Mouse (Mus musculus) left cerebral cortex, postnatal 25 days (tissue): Measurements from ENCODE around the gene Gnat1. TPM values are rescaled to one million over a fixed set of nuclear protein-coding genes. Genes with fewer than 3 reads are reported as not detected.
"Not testable (repeated sequence)": the region's sequence is repeated elsewhere in the genome, so short reads cannot be mapped to it uniquely, and the experiment has no call there.

ENCODE experiments used
- DNase-seq, 2 experiments: peaks; one replicate each; pipeline ENCODE4 v3.0.0; 2022; ENCODE audit warnings: low spot score in 2 of 2, mixed read lengths in 1 of 2
- intact Hi-C: fragments of 180-260 bp; cut with DNase I; formaldehyde crosslinking; loops from one replicate; pipeline ENCODE4 v1.15.1; 2025
- total RNA-seq, 2 experiments: library from RNA; stranded (reverse); gene quantifications; 2 replicates each; pipeline ENCODE4 v1.2.3; 2021

The Gnat1 gene
- total RNA-seq, 2 experiments from 2014 or later = 0.18 to 0.21 TPM

- intact Hi-C loops = not testable (repeated sequence)
- peak; percentile 78 to 86 for DNase-seq
Observed at GRCm38 (mm10) chr9:107677819-107678526, 1.5 kb downstream of the Gnat1 start.

DNA sequence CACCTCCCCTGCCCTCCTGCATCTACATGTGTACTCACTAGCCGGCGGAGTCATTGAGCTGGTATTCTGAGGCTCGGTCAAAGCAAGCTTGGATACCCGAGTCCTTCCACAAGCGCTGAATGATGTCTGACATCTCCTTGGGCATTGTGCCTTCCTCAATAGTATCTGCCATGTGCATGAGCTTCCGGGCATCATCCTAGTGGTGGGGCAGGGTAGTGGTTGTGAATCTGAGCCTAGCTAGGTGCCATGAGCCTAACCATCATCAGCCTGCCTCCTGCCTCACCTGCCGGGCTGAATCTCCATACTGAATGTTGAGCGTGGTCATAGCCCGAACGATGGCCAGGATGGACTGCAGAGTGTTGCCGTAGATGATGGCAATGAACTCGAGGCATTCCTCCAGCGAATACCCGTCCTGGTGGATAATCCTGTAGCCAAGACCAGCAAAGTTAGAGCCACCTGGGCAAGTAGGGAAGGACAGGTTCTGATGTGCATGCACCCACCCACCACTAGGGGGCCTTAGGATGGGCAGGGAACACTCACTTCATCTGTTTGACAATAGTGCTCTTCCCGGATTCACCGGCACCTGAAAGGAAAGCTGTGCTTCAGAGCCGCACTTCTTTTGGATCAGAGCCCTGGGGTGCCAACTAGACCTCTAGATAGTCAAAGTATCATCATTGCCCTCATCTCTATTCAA lies 2.3 kb downstream of the Gnat1 start:
- DNase-seq = no peak
- intact Hi-C loops = no loop called here

DNA sequence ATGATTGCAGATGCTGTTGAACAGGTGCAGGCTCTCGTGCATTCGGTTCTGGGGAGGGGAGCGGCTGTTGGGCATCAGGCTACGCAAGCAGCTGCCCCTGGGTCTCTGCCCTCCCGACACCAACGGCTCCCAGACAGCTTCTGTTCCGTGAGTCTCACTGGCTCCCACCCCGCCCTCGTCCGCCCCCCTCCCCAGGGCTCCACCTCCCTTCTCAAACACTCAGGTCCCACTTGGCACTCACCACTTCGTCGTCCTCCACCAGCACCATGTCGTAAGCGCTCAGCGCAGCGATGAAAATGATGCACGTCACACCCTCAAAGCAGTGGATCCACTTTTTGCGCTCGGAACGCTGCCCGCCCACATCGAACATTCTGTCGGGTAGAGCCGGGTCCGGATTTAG lies 3.2 kb downstream of the Gnat1 start:
- peak in 1 of 2 experiments; percentile 49 for DNase-seq
- intact Hi-C loops = loop anchor here (1.0 kb wide), 2 partner anchors 31 to 74 kb away; no protein-coding TSS in a partner anchor

DNA sequence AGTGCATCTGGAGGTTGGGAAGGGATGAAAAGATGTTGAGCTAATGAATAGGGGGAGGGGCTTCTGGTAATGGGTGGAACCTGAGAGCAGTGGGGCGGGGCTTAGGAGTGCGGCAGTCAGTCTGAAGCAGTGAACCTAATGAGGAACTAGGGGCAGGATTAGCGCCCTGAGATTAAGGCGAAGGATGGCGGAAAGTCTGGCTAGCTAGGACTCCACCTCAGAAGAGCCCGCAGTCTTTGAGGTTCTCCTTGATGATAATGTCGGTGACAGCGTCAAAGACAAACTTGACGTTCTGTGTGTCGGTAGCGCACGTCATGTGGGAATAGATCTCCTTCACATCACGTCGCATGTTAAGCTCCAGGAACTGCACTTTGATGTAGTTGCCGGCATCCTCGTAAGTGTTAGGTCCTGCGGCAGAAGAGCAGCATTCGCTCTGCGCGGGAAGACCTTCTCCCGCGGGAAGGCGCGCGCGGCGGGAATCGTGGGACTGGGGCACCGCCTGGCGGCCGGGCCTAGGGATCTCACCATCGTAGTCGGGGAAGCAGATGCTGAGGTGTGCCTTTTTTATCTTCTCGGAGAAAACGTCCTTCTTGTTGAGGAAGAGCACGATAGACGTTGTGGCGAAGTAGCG lies 3.7 kb downstream of the Gnat1 start:
- DNase-seq = peak; percentile 66 to 69
- intact Hi-C loops = loop anchor here (1.0 kb wide), 2 partner anchors 30 to 73 kb away; no protein-coding TSS in a partner anchor

DNA sequence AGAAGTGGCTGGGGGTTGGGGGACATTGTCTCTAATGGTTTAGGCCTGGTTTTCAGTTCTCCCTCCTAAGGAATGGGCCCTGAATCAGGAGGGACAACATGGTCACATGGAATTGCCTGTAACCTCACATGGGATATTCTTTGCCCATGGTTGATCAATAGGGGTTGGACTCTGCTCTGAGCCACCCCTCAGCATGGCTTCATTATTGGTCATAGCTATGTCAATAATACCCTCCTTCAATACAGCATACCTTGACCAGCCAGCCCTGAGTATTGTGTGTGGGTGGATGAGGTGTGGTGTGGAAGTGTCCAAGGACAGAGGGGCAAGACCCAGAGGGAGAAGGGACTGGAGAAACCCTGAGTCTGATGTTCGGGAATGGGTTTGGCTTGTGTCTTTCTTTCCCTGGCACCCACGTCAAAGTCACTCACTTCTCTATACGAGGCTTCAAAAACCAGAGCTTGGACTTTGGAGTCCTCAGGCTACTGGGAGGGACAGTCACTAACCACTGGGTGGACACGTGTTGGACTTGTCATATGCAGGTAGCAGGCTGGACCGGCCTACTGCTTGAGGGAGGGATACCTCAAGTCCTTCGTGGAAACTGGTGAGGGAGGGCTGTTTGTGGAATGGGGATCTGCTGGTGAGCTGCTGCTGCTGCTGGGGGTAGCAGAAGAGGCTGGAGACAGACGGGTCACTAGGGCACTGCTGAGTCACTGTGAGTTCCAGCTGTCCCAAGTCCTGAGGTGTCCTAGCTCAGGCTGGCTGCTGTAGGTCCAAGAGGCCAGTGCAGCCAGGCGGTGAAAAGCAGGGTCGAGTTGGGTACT lies 4.7 kb downstream of the Gnat1 start:
- DNase-seq = no peak

GRCm38 (mm10) chr9:107670259-107670658 lies 9.3 kb downstream of the Gnat1 start:
- intact Hi-C loops = no loop called here
- DNase-seq = no peak

More for the DNA sequence above, 4.7 kb downstream of the Gnat1 start:
- intact Hi-C loops = no loop called here

DNA sequence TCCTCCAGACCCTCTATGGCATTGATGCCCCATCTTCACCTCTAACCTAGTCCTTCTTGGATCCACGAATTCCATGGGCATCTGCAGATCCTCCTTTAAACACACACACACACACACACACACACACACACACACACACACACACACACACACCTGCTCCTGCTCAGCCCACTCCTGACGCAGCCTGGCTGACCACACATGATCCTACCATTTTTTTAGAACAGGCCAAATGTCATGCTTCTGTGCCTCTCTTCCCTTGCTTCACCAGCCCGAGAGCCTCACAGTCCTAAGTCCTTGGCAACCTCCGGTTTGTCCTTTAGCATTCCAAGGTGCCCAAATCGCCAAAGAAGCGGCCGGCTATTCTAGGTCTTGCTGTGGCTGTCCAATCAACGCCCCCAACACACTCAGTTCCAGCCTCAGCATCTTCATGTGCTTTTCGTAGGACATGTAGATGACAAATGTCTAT lies 10.0 kb downstream of the Gnat1 start, which contains the start of gene Slc38a3:
Slc38a3 (minus strand) TSS at position 51 of the 466 bp plus-strand sequence.
- intact Hi-C loops = no loop called here

GRCm38 (mm10) chr9:107668916-107669315 lies 10.6 kb downstream of the Gnat1 start:
- intact Hi-C loops = no loop called here
- DNase-seq = no peak

More for the DNA sequence above, 10.0 kb downstream of the Gnat1 start, which contains the start of gene Slc38a3:
- no peak for DNase-seq

DNA sequence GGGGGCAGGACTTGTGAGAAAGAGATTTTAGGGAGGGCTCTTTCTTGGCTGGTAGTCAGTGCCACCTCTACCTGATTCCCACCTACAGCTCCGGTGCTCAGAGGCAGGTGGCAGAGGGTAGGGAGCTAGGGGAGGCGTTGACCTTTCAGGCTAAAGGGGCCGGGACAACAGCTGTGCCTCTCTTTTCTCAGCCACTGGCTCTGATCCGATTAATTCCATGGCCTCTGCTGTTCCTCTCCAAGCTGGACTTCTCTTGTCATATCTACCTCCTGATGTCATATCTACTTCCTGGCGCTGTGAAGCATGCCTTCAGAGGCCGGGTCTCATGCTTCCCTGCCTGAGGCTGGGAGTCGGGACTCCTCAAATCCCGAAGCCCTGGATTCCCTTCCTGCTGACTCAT lies 11.5 kb downstream of the Gnat1 start:
- intact Hi-C loops = no loop called here
- DNase-seq = no peak

DNA sequence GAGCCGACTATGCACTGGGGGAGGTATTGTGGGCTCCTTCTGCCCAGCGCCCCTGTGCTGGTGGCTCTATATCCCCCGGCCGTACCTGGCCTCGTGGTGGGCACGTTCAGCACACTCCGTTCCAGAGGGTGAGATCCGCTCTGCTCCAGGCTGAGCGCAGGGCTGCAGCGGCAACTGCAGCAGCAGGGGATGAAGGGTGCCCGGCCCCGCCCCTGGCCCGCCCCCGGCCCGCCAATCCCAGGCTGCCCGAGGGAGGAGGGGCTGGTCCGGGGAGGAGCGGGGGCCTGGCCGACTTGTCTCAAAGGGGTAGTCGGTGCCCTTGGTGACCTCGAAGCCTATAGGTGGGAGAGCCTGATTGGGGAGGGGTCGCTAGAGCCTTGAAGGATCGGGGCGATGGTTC lies 12.3 kb downstream of the Gnat1 start:
- no peak for DNase-seq
- intact Hi-C loops = loop anchor here (2.0 kb wide), 1 partner anchor 16 kb away; no protein-coding TSS in a partner anchor

GRCm38 (mm10) chr9:107666751-107667205 lies 12.7 kb downstream of the Gnat1 start:
- intact Hi-C loops = loop anchor here (2.0 kb wide), 1 partner anchor 16 kb away; no protein-coding TSS in a partner anchor
- DNase-seq = no peak

DNA sequence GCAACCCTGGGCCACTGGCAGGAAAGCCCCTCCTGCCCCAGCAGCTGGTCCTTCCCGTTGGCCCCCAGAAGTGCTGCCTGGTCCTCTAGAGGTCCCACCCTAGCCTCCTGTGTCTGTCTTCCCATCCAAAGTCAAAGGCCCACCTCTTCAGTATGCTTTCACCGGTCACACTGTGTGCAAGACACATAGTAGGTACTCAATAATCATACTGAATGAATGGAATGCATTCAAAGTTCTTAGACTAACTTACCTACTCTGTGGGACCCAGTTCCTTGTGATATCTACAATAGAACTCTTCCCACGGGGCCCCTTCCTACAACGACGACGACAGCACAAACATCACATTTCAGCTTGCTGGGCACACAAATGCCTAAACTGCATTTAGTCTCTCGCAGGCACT lies 14.2 kb downstream of the Gnat1 start:
- intact Hi-C loops = no loop called here
- no peak for DNase-seq

DNA sequence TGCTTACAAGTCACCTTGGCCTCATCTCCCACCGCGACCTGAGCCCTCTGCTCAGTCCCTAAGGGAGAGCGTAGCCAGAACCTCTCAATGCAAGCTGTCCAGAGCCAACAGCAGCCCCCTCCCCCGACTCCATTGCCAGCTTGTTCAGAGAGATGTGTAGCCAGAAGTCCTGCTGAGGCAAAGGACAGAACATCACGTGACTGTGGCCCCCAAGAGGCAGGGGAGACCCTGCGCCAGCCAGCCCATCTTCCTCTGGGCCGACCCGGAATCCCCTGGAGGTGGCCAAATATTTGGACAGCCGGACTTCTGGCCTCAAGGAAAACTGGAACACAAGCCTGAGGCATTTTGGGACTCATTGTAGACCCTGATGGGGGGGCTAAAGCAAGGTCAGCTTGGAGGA lies 16.0 kb downstream of the Gnat1 start:
- no peak for DNase-seq
- intact Hi-C loops = no loop called here

DNA sequence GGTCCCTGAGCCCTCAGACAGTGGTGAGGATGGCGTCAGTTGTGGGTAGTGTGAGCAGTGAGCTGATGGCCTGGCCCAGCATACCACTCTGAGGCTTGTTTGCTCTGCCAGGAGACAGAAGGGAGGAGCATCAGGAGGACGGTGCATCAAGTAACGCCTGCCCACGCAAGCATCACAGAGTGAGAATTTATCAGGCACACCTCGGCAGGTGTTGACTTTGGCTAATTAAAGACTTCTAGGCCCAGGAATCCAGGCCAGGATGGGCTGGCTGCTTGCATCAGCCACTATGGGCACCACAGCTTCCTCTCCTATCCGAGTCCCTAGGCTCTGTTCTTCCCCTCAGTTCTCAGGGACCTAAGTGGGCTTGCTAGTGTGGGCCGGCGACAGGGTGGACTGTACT lies 17.2 kb downstream of the Gnat1 start:
- intact Hi-C loops = no loop called here
- no peak for DNase-seq

GRCm38 (mm10) chr9:107660777-107661176 lies 18.7 kb downstream of the Gnat1 start:
- DNase-seq = no peak
- intact Hi-C loops = no loop called here

DNA sequence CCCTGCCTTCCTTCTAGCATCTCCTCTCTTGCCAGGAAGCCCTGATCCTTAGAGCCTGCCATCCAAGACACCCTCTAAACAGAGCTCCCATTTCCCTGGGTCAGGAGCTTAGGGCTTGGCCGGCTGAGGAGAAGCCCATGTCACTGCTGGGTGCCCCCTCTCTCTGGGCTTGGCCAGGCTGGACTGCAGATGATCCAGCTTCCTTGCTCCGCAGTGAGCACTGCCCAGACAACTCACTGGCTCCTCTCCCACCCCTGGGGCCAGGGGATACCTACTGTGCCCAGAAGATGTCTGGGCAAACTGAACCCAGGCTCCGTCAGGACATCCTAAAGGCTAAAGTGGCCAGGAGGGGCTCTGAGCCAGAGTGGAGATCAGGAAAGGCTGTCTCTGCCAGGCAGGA lies 19.6 kb downstream of the Gnat1 start:
- DNase-seq = no peak
- intact Hi-C loops = no loop called here

- intact Hi-C loops = no loop called here
- DNase-seq = peak; percentile 61 to 75
Observed at GRCm38 (mm10) chr9:107659551-107659950, 20.0 kb downstream of the Gnat1 start.

DNA sequence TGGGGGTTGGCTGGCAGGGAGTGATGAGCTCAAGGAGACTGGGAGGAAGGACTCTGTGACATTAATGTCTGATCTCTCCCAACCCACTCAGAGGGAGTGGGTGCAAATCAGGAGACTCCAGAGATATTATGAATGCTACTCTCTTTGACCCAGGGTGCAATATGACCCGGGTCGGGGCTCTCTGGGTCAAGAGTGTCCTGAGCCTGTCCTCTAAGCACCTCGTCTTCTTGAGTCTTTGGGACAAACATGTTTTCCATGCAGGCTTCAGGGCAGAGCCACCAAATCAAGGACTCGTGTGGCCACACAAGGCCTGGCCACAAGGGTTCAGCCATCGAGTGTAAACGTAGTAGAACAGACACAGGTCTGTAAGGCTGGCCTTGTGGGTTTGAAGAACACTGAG lies 21.4 kb downstream of the Gnat1 start:
- DNase-seq = no peak
- intact Hi-C loops = no loop called here

GRCm38 (mm10) chr9:107657144-107657543 lies 22.4 kb downstream of the Gnat1 start:
- intact Hi-C loops = no loop called here
- no peak for DNase-seq
